ENCODE assay signal across 25 mouse cellular contexts in genomic region chr9:5286071-5286470, GRCm38 (mm10). TPM values are rescaled to one million over a fixed set of nuclear protein-coding genes. Genes with fewer than 3 reads are reported as not detected.
"Had no signal": no experiment of that assay in that cellular context is flagged by ENCODE, and none has a peak within 500 bp of the region (broad histone marks: within the 10 kb centered on the region; RNA-seq: fewer than 3 reads in every experiment).

No protein-coding gene starts in this region.

- H3K9me3 ChIP-seq: heart, embryonic 10.5 days; heart, embryonic 12.5 days; hindbrain, embryonic 10.5 days; hindbrain, embryonic 12.5 days; limb, embryonic 10.5 days; limb, embryonic 12.5 days; liver, embryonic 13.5 days; liver, embryonic 15.5 days had no signal

- H3K36me3 ChIP-seq: heart, embryonic 10.5 days; heart, embryonic 12.5 days; hindbrain, embryonic 10.5 days; hindbrain, embryonic 12.5 days; limb, embryonic 10.5 days; limb, embryonic 12.5 days; liver, embryonic 13.5 days; liver, embryonic 15.5 days had no signal

- H3K4me1 ChIP-seq: heart, embryonic 10.5 days; heart, embryonic 12.5 days; hindbrain, embryonic 10.5 days; hindbrain, embryonic 12.5 days; limb, embryonic 12.5 days; liver, embryonic 13.5 days; liver, embryonic 15.5 days had no signal

- H3K4me3 ChIP-seq: gastrocnemius, adult 2 months; heart, embryonic 10.5 days; heart, embryonic 12.5 days; hindbrain, embryonic 10.5 days; hindbrain, embryonic 12.5 days; layer of hippocampus, adult 2 months; left cerebral cortex, adult 2 months; limb, embryonic 10.5 days; limb, embryonic 12.5 days; liver, embryonic 13.5 days; liver, embryonic 15.5 days had no signal

- H3K27me3 ChIP-seq: heart, embryonic 12.5 days; hindbrain, embryonic 12.5 days; limb, embryonic 12.5 days; liver, embryonic 13.5 days; liver, embryonic 15.5 days had no signal

- DNase-seq: gastrocnemius, adult 2 months; gastrocnemius, postnatal 10 days; gastrocnemius, postnatal 25 days; heart, adult 18-20 months; heart, postnatal 10 days; heart, postnatal 4 days; kidney, adult 18-20 months; kidney, adult 9 months; kidney, postnatal 25 days; kidney, postnatal 4 days; liver; liver, embryonic 13.5 days had no signal

- ATAC-seq: hindbrain, embryonic 16.5 days; inflammation-experienced regulatory T-cells, adult 6 months had no signal

- H3K27ac ChIP-seq: gastrocnemius, adult 2 months; heart, embryonic 10.5 days; hindbrain, embryonic 10.5 days; hindbrain, embryonic 12.5 days; hindbrain, embryonic 14.5 days; layer of hippocampus, adult 2 months; left cerebral cortex, adult 2 months; limb, embryonic 10.5 days; limb, embryonic 12.5 days; liver, embryonic 13.5 days; liver, embryonic 15.5 days had no signal

- H3K4me2 ChIP-seq: heart, embryonic 12.5 days; hindbrain, embryonic 12.5 days; hindbrain, embryonic 14.5 days; limb, embryonic 12.5 days; liver, embryonic 11.5 days; liver, embryonic 13.5 days; liver, embryonic 15.5 days had no signal

- H3K9ac ChIP-seq: heart, embryonic 12.5 days; hindbrain, embryonic 12.5 days; hindbrain, embryonic 14.5 days; limb, embryonic 12.5 days; liver, embryonic 13.5 days; liver, embryonic 15.5 days had no signal

RNA-seq across cellular contexts. Expression of gene Casp4, which starts 22.6 kb away (rescaled TPM):
- polyA plus RNA-seq: hindbrain, embryonic 10.5 days; hindbrain, embryonic 12.5 days had no signal

RNA-seq across cellular contexts. Expression of gene Casp12, which starts 59.2 kb away (rescaled TPM):
- polyA plus RNA-seq: heart, embryonic 10.5 days; hindbrain, embryonic 10.5 days; inflammation-experienced regulatory T-cells, adult 6 months; limb, embryonic 10.5 days; limb, embryonic 12.5 days had no signal
